Mouse (Mus musculus): ENCODE measurements around the gene Cuzd1. TPM values are rescaled to one million over a fixed set of nuclear protein-coding genes. Genes with fewer than 3 reads are reported as not detected.

Gene Cuzd1
- 0.05 and 0.19 TPM in 2 replicates for polyA plus RNA-seq (2012; rRNA removed)

- WGBS, result 28% methylated on average over 2 of the region's 2 CpGs
- no peak within 1 kb of the TSS for H3K4me3 ChIP-seq (replicated peaks; ENCODE audit: insufficient read depth, low read depth, low read length)
- DNase-seq, result no peak
These were observed at the start of gene Cuzd1 for GRCm38 (mm10) chr7:131322192-131322591. Gene Cuzd1 (minus strand): TSS chr7:131322292.

GRCm38 (mm10) chr7:131371470-131371860 is 49.4 kb upstream of the Cuzd1 start:
- peak overlapping the region; percentile 90 for H3K27ac ChIP-seq (ENCODE audit: insufficient read depth, low read length)
- DNase-seq, result no peak
- H3K4me1 ChIP-seq (ENCODE audit: control insufficient read depth, insufficient read depth, low read length), result no peaks in the 10 kb centered on the region
- H3K27me3 ChIP-seq (ENCODE audit: control insufficient read depth, insufficient read depth, low read length), result no peaks in the 10 kb centered on the region
- WGBS, result 4% methylated on average over 9 of the region's 9 CpGs
- H3K4me3 ChIP-seq (replicated peaks; ENCODE audit: insufficient read depth, low read depth, low read length), result peak overlapping the region; percentile 66
- TF ChIP-seq POLR2A (IDR thresholded peaks at IDR 0.05; ENCODE audit: borderline replicate concordance, insufficient read depth, low read length), result no peak
- TF ChIP-seq CTCF (IDR thresholded peaks at IDR 0.05; ENCODE audit: borderline replicate concordance, insufficient read depth, low read depth, low read length), result no peak

More at GRCm38 (mm10) chr7:131322192-131322591, at the start of gene Cuzd1:
- H3K27me3 ChIP-seq (ENCODE audit: control insufficient read depth, insufficient read depth, low read length), result no peaks in the 10 kb centered on the region
- H3K27ac ChIP-seq (ENCODE audit: insufficient read depth, low read length), result no peak within 1 kb of the TSS
- no peaks in the 10 kb centered on the region for H3K4me1 ChIP-seq (ENCODE audit: control insufficient read depth, insufficient read depth, low read length)
- TF ChIP-seq POLR2A (IDR thresholded peaks at IDR 0.05; ENCODE audit: borderline replicate concordance, insufficient read depth, low read length) (no peak), CTCF (IDR thresholded peaks at IDR 0.05; ENCODE audit: borderline replicate concordance, insufficient read depth, low read depth, low read length) (no peak)

DNA sequence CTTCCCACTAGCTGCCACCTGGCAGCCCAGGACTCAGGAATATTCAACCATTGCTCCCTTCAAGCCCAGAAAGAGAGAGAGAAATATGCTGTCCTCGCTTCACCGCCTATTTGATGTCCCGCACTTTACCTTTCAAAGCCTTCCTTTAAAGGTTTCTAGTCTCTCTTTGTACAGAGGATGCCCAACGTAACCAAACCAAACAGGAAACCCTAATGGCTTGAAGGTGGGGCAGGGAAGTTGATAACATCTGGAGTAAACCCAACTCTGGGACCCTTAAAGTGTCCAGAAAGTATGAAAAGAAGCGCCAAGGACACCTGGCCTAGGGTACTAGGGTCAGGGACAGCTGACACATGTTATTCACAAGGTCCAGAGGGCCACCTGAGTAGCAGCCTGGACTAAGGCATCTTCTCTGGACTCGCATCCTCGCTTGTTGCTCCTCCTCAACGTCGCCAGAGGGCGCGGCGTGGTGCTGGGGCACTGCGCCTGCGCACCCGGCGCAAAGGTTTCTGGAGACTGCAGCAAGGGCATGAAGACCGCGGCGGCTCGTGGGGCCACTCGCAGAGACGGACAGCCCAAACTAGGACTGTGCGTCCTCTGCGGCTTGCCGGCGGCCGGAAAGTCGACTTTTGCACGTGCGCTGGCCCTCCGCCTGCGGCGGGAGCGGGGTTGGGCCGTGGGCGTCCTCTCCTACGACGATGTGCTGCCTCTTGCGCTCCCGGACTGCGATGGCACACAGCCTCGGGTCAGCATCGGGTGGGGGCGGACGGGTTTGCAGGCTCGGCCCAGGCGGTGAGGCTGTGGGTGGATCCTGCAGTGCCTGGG is 48.8 kb upstream of the Cuzd1 start, which contains the start of gene Pstk:
Gene Pstk, plus strand, starts transcription at position 494 of the 822 bp plus-strand sequence.
- no peaks in the 10 kb centered on the region for H3K27me3 ChIP-seq (ENCODE audit: control insufficient read depth, insufficient read depth, low read length)
- WGBS, result 6% methylated on average over 47 of the region's 47 CpGs
- TF ChIP-seq POLR2A (IDR thresholded peaks at IDR 0.05; ENCODE audit: borderline replicate concordance, insufficient read depth, low read length), result peak; percentile 95
- peak; percentile 92 for TF ChIP-seq CTCF (IDR thresholded peaks at IDR 0.05; ENCODE audit: borderline replicate concordance, insufficient read depth, low read depth, low read length)
- peak within 1 kb of the TSS; percentile 66 for H3K4me3 ChIP-seq (replicated peaks; ENCODE audit: insufficient read depth, low read depth, low read length)
- H3K4me1 ChIP-seq (ENCODE audit: control insufficient read depth, insufficient read depth, low read length), result no peaks in the 10 kb centered on the region
- peak within 1 kb of the TSS; percentile 90 for H3K27ac ChIP-seq (ENCODE audit: insufficient read depth, low read length)
- peak; percentile 94 to 95 for DNase-seq

- DNase-seq, result no peak
- 95% methylated on average over 8 of the region's 8 CpGs for WGBS
- Histone ChIP-seq H3K27ac (ENCODE audit: insufficient read depth, low read length) (no peak overlapping the region), H3K27me3 (ENCODE audit: control insufficient read depth, insufficient read depth, low read length) (no peaks in the 10 kb centered on the region), H3K4me1 (ENCODE audit: control insufficient read depth, insufficient read depth, low read length) (no peaks in the 10 kb centered on the region), H3K4me3 (replicated peaks; ENCODE audit: insufficient read depth, low read depth, low read length) (no peak overlapping the region)
- TF ChIP-seq CTCF (IDR thresholded peaks at IDR 0.05; ENCODE audit: borderline replicate concordance, insufficient read depth, low read depth, low read length), result no peak
- no peak for TF ChIP-seq POLR2A (IDR thresholded peaks at IDR 0.05; ENCODE audit: borderline replicate concordance, insufficient read depth, low read length)
These were observed 42.0 kb upstream of the Cuzd1 start for GRCm38 (mm10) chr7:131364131-131364530.

DNA sequence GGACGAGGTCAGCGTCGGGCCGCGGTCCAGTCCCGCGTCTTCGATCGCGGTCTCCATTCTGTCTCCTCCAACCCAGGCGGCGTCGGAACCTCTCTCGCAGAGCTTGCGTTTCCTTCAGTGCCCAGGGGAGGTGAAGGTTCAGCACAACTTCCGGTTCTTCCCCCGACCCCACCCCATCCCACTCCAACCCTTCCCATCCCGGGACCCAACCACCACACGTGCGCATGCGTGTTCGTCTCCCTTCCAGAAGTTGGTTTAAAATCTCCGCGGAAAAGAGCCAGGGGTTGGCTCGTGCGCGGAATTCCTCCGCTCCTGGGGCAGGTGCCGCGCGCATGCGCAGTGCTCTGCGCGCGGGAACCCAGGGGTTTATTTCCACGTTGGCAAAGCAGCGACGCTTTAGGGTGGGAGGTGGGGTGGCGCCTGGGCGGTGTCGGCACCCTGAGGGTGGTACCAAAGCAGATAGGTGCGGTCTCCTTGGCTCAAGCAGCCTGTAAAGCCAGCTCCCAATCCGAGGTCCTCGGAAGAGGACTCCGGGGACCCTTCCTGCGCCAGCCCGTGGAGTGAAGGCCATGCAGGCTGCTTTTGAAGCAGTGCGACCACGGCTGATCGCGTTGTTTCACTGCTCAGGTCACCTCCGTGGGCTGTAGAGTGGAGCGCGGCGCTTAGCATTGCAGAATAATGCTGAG is 40.7 kb upstream of the Cuzd1 start, which contains the start of gene 2310057M21Rik:
Gene 2310057M21Rik, minus strand, starts transcription at position 145 of the 686 bp plus-strand sequence.
- TF ChIP-seq POLR2A (IDR thresholded peaks at IDR 0.05; ENCODE audit: borderline replicate concordance, insufficient read depth, low read length) (peak; percentile 57), CTCF (IDR thresholded peaks at IDR 0.05; ENCODE audit: borderline replicate concordance, insufficient read depth, low read depth, low read length) (no peak)
- Histone ChIP-seq H3K27me3 (ENCODE audit: control insufficient read depth, insufficient read depth, low read length) (no peaks in the 10 kb centered on the region), H3K27ac (ENCODE audit: insufficient read depth, low read length) (peak within 1 kb of the TSS; percentile 75), H3K4me1 (ENCODE audit: control insufficient read depth, insufficient read depth, low read length) (no peaks in the 10 kb centered on the region), H3K4me3 (replicated peaks; ENCODE audit: insufficient read depth, low read depth, low read length) (peak within 1 kb of the TSS; percentile 80)
- DNase-seq, result peak; percentile 96 to 97
- WGBS, result under 1% methylated on average over 55 of the region's 55 CpGs

GRCm38 (mm10) chr7:131362269-131362614 is 40.1 kb upstream of the Cuzd1 start:
- WGBS, result under 1% methylated on average over 35 of the region's 35 CpGs
- Histone ChIP-seq H3K4me1 (ENCODE audit: control insufficient read depth, insufficient read depth, low read length) (no peaks in the 10 kb centered on the region), H3K27ac (ENCODE audit: insufficient read depth, low read length) (peak overlapping the region; percentile 0; the same call in 1 of the 2 replicates), H3K4me3 (replicated peaks; ENCODE audit: insufficient read depth, low read depth, low read length) (peak overlapping the region; percentile 80), H3K27me3 (ENCODE audit: control insufficient read depth, insufficient read depth, low read length) (no peaks in the 10 kb centered on the region)
- DNase-seq, result no peak
- no peak for TF ChIP-seq POLR2A (IDR thresholded peaks at IDR 0.05; ENCODE audit: borderline replicate concordance, insufficient read depth, low read length)
- TF ChIP-seq CTCF (IDR thresholded peaks at IDR 0.05; ENCODE audit: borderline replicate concordance, insufficient read depth, low read depth, low read length), result no peak

- DNase-seq, result no peak
- Histone ChIP-seq H3K4me1 (ENCODE audit: control insufficient read depth, insufficient read depth, low read length) (no peaks in the 10 kb centered on the region), H3K27me3 (ENCODE audit: control insufficient read depth, insufficient read depth, low read length) (no peaks in the 10 kb centered on the region), H3K4me3 (replicated peaks; ENCODE audit: insufficient read depth, low read depth, low read length) (no peak overlapping the region), H3K27ac (ENCODE audit: insufficient read depth, low read length) (no peak overlapping the region)
- WGBS, result 95% methylated on average over 13 of the region's 13 CpGs
- TF ChIP-seq POLR2A (IDR thresholded peaks at IDR 0.05; ENCODE audit: borderline replicate concordance, insufficient read depth, low read length) (no peak), CTCF (IDR thresholded peaks at IDR 0.05; ENCODE audit: borderline replicate concordance, insufficient read depth, low read depth, low read length) (no peak)
These were observed 34.0 kb upstream of the Cuzd1 start for GRCm38 (mm10) chr7:131356105-131356504.
